Mouse (Mus musculus): ENCODE data around the gene Dapk1.

Gene Dapk1

GRCm38 (mm10) chr13:60616036-60616435, 14.3 kb downstream of the Dapk1 start:
- no peak for DNase-seq (ENCODE audit: low spot score)

DNA sequence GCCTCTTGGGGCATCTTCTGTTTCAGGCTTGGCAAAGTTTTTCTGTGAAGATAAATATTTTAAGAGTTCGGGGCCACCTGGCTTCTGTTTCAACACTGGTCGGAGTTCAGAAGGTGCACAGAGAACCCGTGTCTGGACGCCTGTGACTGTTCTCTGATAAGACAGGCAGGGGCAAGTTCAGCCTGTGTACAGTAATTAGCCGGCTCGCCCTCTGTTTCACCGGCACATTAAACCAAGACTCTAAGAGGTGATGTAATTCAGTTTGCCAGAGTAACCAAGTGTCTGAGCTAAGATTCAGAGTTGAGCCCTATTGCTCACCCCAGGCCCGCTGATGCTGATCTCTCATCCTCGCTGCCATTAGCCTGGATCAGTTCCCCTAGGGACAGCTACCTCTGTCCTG, 16.5 kb downstream of the Dapk1 start:
- no peak for DNase-seq (ENCODE audit: low spot score)

GRCm38 (mm10) chr13:60619723-60620122, 18.0 kb downstream of the Dapk1 start:
- DNase-seq (ENCODE audit: low spot score), result no peak

- DNase-seq (ENCODE audit: low spot score), result no peak
Measured at GRCm38 (mm10) chr13:60621411-60621965, 19.7 kb downstream of the Dapk1 start.

DNA sequence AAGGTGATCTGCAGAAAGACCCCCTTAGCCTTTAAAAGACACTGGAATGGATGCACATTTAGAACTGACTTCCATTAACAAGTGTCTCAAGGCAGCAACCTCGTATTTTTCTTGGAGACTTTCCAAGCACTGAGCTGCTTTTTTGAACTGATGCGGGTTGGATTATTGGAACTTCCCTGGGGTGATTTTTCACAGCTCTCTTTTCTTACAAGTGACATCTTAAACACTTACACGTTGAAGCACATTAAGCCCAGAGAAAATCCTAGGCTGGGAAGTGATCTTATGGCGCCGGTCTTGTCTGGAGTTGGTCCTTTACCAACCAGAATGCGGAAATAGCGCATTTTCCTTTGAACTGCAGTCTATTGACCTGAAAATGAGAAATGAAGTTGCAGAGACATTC, 23.8 kb downstream of the Dapk1 start:
- DNase-seq (ENCODE audit: low spot score), result no peak

GRCm38 (mm10) chr13:60627843-60628656, 26.3 kb downstream of the Dapk1 start:
- DNase-seq (ENCODE audit: low spot score), result no peak

DNA sequence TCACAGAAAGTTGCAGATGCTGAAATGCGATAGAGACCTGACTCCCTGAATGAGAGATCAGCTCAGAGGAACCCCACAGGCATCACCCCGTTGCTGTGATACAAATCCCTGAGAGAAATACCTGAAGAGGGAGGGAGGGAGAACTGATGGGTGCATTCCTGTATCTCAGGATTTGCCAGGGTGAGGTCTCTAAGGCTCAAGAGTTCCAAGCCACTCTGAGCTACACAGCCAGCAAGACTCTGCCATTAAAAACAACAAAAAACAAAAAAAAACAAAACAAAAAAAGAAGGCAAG, 26.9 kb downstream of the Dapk1 start:
- no peak for DNase-seq (ENCODE audit: low spot score)

DNA sequence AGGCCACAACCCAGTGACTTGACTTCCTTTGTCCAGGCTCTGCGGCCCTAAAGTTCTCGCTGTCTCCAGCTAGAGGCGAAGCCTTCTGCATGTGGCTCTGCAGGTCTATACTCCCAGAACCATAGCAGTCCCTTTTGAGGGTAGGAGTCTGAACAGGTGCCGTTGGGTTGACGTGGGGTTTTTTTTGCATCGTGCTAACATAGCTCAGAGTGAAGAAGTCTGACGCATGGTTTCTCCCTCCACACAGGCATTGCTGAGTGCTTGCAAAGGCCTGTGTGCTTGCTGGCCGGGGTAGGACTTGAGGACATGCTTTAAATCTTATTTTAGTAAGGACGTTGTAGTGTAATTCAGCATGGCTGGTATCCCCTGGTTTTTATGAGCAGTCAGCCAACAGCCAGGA, 27.7 kb downstream of the Dapk1 start:
- no peak for DNase-seq (ENCODE audit: low spot score)

- DNase-seq (ENCODE audit: low spot score), result no peak
Measured at GRCm38 (mm10) chr13:60633945-60634344, 32.2 kb downstream of the Dapk1 start.

DNA sequence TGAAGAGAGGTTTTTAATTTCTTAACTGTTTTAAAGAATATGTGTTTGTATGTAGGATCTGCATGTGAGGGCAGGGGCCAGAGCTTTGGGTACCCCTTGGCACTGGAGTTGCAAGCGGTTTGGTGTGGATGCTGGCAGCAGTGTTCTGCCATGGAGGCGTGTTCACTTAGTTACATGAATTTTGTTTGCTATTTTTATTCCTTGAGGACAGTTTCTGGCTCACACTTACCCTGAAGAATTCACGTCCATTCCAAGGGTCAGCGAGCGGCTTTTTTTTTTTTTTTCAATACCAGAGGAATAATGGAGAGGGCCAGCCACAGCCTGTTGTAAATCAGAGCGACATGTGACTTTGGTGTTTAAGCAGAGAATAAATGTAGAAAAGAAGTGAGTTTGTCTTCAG, 33.9 kb downstream of the Dapk1 start:
- DNase-seq (ENCODE audit: low spot score), result no peak

GRCm38 (mm10) chr13:60639482-60640055, 37.8 kb downstream of the Dapk1 start:
- DNase-seq (ENCODE audit: low spot score), result no peak

- no peak for DNase-seq (ENCODE audit: low spot score)
Measured at GRCm38 (mm10) chr13:60640420-60640819, 38.7 kb downstream of the Dapk1 start.

- no peak for DNase-seq (ENCODE audit: low spot score)
Measured at GRCm38 (mm10) chr13:60644457-60644889, 42.7 kb downstream of the Dapk1 start.

GRCm38 (mm10) chr13:60646791-60647190, 45.0 kb downstream of the Dapk1 start:
- no peak for DNase-seq (ENCODE audit: low spot score)

DNA sequence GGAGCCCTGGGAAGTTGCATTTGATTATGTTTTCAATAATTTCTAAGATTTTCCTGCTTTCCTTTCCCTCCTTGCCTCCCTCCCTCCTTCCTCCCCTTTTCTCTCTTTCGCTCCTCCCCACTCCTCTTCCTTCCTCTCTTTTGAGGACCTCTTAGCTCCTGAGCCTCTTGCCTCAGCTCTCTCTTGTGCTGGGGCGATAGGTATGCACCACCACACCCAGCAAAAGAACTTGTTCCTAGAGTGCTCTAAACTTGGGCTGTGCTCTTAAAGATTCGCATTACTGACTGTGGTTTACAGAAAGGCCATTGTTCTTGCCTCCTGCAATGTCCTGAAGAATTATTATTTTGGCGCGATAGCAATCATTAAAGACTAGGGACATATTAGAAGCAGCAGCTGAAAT, 46.6 kb downstream of the Dapk1 start:
- DNase-seq (ENCODE audit: low spot score), result no peak

GRCm38 (mm10) chr13:60650000-60650399, 48.3 kb downstream of the Dapk1 start:
- DNase-seq (ENCODE audit: low spot score), result no peak

DNA sequence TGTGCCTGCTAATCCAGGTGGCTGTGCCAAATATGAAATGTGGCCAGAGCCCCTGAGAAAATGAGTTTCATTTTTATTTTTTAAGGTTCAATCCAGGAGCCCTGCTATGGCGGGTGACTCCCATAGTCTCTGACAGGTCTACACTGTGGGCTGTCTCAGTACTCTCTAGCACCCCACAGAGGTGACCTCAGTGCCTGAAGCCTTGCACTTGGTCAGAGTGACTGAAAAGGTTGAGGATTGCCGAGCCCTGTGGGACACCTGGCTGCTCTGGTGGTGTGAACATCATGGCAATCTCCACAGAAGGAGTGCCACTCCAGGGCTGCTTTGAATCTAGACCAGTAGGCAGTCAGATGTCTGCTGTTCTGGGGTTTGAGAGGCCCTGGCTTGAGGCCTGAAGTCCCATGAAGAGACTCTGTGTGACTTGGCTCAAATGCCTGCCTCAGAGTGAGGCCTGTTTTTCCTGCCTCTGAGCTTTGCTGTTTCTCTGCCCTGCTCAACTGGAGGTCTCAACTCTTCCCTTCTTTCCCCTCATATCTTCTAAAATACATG, 52.3 kb downstream of the Dapk1 start:
- no peak for DNase-seq (ENCODE audit: low spot score)

- no peak for DNase-seq (ENCODE audit: low spot score)
Measured at GRCm38 (mm10) chr13:60655246-60655645, 53.5 kb downstream of the Dapk1 start.

DNA sequence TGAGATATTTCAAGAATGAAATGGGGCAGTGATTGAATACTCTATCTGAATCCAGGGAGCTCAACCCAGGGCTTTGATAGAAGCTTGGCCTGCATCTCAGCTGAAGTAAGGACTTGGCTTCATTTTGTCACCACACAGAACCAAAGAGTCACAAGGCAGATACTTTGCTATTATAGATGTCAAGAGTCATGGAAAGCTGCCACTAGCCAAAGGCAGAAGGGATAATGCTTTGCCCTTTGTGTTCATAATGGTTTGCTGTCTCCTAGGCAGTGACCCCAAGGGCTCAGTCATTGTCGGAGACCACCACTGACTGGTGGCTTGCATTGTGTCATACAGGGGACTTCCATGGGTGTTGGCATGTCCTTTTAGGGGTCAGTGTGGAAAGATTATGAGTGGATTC, 57.9 kb downstream of the Dapk1 start:
- DNase-seq (ENCODE audit: low spot score), result no peak

DNA sequence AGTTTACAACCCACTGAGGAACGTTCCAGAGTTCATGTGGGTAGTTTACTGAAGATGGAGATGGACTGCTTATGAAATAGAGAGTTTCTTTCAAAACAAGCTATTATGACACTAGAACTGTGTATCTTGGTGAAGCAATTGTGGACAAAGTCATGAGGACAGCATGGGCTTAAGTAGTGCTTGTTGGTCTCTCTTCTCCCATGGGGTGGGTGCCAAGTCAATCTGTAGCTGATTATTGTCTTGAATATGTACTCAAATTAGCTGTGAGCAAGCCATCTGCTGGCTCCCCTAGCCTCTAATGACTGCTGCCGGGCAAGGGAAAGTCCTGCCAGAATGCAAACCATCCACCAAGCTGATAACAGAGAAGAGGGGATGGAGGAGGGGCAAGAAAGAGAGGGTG, 58.3 kb downstream of the Dapk1 start:
- DNase-seq (ENCODE audit: low spot score), result no peak

DNA sequence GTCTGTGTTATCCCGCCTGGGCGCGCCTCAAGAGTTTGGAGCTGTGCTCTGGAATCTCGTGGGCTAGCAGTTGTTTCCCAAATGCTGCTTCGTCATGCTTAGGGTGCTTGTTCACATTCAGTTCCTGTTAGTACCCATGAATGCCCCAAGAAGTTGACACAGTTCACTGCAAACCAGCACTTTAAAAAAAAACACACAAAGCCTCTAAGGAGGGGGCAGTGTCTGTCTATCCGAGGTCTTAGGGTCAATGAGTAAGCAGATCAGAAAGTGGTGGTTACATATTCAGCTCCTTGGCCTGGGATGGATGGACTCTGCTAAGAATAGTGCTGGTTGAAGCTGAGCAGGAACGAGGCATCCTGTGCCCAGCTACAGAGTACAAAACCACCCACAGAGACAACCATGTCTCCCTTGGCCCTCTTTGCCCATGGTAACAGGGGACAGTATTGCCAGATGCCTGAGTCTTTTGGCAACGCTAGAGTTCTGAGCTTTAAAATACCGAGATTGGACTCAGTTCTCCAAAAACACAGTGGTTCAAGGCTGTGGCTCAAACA, 59.0 kb downstream of the Dapk1 start:
- no peak for DNase-seq (ENCODE audit: low spot score)

DNA sequence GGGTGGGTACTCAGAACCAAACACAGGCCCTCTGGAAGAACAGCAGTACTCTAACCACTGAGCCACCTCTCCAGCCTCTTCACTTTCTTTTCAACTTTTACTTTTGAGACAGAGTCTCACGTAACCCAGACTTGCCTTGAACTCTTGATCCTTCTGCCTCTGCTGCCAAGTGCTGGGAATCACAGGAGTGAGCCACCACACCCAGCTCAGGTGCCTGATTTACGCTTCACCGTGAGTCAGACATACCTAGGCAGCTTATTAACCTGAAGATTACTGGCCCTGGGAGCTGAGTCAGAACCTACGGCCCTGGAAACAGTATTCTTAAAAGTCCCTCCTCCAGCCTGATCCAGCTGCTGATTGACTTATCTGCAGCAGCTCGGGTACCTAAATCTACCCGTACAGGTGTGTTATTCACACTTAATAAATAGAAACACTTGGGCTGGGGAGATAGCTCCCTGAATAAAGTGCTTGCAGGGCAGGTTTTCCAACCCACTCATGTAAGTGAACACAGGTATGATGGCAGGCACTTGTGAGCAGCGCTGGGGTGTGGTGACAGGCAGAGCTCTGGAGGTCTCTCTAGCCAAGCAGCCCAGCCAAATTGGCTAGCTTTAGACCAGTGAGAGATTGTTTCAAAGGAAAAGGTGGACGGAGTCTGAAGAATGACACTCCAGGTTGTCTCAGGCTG, 60.9 kb downstream of the Dapk1 start:
- DNase-seq (ENCODE audit: low spot score), result no peak

GRCm38 (mm10) chr13:60664058-60664457, 62.3 kb downstream of the Dapk1 start:
- DNase-seq (ENCODE audit: low spot score), result no peak

All from spleen, adult 12 weeks (tissue).